Mouse (Mus musculus) hematopoietic stem cell, adult 5-6 weeks (primary cell): ENCODE measurements around the gene Ctnnbip1. TPM values are rescaled to one million over a fixed set of nuclear protein-coding genes. Genes with fewer than 3 reads are reported as not detected.

Experiments used
- ATAC-seq, 2 experiments: fragments of 125-278 bp in 1 of 2; replicated peaks in 1 of 2; 2 replicates each; pipeline ENCODE4 v1.8.0; 2016 to 2017; ENCODE audit warnings: inconsistent platforms in 2 of 2, mild to moderate bottlenecking in 2 of 2, moderate number of reproducible peaks in 2 of 2, low read depth in 1 of 2, moderate TSS enrichment in 1 of 2; ENCODE audit not compliant: low FRiP score in 2 of 2, poor library complexity in 2 of 2, severe bottlenecking in 2 of 2, insufficient read depth in 1 of 2, low TSS enrichment in 1 of 2
- total RNA-seq: library from RNA; stranded (forward); fragments of 172-1452, 232-1000 nt; gene quantifications from 2 replicates; pipeline ENCODE4 v1.2.3, GENCODE M21; 2017

Ctnnbip1 gene
- total RNA-seq, 1 experiment from 2014 or later = 9.7 TPM

DNA sequence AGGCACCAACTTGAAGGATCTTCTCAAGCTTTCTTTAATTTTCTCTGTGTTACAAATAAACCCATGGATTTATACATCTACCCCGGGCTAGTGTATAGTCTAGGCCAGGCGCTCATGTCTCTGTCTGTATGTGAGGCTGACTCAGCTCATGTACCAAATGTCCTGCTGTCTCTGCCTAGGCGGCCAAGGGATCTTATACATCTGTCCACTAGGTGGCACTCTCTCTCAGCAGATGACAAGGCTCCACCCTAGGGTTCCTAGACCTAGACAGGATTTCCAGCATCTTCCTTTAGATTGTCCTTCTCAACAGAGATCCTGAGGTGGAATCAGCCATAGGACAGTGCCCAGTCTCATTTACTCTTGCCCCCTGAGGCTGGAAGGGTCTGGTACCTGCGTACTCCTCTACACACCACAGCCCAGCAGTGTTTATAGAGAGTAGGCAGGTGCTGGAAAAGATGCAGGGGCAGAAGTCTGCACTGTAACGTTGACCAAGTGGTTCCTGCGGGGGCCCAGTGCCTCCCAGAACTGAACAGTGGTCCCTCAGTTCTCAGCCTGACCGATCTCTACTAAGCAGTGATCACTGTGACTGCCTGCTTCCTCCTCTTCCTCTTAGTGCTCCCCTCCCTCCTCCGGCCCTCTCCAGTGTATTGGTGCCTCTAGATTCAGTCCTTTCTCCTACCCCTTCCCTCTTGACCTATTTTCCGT, 31.3 kb downstream of the Ctnnbip1 start:
- ATAC-seq = peak; percentile 58 to 78

DNA sequence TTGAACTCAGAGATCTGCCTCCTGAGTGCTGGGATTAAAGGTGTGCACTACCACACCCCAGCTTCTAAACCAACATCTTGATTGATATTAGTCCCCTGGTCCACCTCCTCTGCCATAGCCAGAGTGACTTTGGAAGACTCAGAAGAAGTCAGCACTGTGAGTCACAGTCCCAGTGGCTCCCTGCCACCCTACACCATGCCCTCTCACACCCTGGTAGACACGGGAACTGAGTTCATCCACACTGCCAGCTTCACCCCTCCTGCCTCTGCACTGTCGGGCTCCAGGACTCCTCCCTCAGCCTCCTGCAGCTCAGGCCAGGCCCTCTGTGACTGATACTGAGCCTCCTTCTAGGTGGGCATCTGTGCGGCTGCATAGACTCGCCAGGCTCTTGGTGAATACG, 32.8 kb downstream of the Ctnnbip1 start:
- no peak for ATAC-seq

DNA sequence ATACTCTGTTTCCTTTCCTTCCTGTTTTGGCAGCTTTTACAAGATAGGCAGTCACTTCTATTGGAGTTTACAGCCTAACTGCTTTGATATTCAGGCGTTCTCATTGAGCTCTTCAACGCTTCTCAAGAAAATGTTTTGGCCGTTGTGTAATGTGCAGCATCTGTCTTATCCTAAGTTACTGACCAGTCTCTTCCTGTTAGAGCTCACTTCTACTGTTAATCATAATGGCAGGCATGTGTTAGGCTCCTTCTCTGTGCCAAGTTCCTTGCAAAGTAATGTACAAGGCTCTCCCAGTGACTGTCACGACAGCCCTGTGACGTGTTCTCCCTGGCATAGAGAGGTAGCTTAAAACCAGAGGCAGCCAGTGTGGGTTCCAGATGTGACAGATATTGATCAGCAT, 33.7 kb downstream of the Ctnnbip1 start:
- no peak for ATAC-seq

DNA sequence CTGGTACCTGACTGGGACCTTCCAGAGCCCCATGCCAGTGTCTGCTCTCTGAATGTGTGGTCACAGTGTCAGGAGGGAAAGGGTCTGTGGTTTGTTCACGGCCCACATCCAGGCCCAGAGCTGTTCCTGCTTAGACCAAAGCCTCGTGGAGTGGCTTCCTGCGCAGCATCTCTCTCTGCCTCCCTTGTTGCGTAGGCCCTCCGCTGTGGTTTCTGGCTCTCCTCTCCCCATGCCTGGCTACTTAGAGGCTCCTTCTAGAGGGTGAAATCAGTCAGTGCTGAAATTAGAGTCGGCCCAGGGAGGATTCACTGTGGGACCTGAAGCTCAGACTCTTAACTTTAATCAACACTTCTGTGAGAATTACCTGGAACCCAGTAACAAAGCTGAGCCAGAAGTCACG, 35.8 kb downstream of the Ctnnbip1 start:
- peak; percentile 68 to 75 for ATAC-seq

DNA sequence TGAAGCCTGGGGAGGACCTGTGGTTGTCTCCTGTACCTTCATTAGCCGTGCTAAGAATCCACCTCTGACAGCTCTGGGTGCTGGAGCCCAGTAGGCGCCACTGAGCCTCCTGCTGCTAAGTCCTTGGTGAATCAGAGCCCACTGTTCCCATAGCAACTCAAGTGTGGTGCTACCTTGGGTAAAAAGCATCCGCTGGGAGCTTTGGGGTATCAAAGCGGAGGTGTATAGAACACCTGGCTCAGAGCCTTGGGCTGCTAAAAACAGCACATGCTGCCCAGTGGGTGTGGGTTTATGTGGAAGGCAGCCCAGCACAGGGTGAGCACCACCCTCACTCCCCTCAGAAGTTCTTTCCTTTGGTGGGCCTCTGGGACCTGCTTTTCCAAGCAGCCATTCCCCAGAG, 38.1 kb downstream of the Ctnnbip1 start:
- no peak for ATAC-seq

DNA sequence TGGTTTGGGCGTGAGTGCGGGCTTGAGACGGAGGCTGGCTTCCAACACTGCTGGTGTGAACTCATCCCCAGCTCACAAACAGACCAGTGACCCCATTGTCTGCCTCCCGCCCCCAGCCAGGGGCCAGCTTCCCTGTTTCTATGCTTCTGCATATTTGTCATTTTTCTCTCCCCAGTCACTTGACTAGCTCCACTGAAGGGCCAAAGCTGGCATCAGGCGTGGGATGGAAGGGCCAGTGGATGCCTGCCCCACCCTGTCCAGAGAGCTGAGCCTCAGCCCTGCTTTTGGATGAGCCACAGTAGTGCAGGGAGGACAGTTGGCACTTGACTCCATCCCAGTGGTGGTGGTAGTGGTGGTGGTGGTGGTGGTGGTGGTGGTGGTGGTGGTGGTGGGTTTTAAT, 39.9 kb downstream of the Ctnnbip1 start:
- ATAC-seq = no peak

DNA sequence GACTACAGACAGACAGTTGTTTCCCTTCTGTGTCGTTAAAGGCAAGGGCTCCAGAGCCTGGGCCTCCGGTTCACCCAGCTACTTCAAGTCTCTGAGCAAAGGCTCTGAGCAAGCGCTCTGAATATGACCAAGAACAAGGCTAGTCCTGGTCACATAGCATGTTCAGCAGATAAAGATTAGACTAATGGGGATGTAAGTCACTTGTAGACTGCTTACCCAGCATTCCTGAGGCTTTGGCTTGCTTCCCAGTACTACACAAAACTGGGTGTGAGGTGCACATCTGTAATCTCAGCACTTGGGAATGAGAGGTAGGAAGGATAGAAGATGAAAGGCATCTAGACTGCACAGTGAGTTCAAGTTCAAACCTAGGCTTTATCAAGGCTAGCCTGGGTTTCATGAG, 40.4 kb downstream of the Ctnnbip1 start:
- ATAC-seq = no peak

DNA sequence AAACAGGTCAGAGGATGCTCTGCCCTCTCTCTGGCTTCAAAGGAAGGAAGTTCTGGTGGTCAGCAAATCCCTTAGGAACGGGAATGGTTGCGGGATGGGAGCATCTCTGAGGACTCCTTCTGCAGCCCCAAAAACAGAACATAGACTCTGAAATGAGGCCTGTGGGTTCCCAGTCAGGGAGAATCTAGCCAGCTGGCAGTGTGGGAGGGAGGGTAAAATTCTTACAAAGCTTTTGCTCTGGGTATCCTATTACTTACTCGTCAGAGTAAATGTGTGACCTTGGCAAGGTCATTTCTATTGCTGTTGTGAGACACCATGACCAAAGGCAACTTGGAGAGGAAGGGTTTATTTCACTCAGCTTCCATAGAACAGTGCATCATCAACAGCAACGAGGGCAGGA, 43.4 kb downstream of the Ctnnbip1 start:
- no peak for ATAC-seq

DNA sequence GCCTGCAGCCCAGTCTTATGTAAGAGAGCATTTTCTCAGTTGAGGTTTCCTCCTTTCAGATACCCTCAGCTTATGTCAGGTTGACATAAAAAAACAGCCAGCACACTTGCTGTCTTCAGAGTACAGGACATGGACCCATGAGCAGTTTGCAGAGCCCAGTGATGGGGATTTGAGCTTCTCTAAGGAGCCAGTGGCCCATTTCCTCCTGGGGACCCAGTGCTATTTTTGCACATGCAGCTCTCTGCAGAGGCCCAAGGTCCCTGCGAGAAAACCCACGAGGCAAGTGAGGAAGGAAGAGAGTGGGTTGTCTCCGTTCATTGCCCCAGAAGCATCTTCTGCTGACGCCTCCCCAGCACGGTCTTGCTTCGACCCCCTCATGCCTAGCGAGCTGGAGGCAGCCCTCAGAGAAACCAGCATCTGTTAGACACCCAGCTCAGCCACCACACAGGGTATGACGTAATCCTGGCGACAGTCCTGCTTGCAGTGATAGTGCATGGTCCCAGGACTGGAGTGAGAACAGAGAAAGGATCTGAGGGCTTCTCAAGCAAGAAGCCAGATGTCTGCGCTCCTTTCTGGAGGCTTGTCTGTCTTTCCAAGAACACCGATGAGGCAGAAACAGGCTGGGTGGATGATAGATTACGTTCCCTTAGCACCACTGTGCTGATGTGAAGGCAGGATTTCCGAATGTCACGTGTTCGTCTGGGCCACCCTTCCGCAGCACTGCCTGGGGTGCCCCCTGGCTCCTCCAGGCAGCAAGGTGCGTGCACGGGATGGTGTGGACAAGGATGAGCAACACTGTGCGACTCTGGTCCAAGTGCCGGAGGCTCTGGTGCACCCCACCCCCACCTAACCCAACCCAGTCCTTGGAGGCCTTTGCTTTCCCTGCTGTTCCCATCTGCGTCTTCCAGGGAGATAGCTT, 44.2 kb downstream of the Ctnnbip1 start:
- peak; percentile 80 to 82 for ATAC-seq

DNA sequence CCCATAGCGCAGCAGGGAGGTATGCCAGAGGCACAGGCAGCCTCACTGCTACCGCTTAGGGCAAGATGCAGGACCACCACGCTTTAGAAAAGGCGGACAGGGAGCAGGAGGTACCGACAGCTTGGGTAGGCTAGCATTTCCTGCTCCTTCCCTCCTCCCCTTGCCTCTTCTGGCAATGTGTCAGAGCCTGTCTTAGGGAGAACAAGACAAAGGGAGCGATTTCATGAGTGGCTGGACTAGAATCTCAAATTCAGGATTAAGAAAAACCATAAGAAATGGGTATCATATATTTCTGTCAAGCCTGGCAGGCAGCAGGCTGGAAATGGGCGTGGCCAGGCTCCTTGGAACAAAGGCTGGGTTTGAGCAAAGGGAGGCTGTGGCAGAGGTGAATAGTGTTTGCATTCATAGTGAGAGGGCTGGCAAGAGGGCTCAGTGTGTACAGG, 44.9 kb downstream of the Ctnnbip1 start:
- no peak for ATAC-seq

DNA sequence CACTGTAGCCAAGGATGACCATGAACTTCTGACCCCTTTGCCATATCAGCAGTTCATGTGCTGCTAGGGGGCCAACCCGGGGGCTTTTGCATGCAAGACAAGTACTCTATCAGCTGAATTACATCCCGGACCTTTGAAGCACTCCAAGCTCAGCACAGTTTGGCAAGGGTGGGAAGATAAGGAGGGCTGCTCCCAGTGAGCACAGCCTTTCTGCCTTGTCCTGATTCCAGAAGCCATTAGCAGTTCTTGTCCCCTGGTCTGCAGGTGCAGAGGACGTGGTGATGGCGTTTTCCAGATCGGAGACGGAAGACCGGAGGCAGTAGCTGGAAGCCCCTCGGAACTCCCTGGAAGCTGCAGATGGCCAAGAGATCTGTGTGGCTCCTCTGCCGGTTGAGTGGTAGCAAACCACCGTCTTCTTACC, 45.9 kb downstream of the Ctnnbip1 start:
- ATAC-seq = no peak

DNA sequence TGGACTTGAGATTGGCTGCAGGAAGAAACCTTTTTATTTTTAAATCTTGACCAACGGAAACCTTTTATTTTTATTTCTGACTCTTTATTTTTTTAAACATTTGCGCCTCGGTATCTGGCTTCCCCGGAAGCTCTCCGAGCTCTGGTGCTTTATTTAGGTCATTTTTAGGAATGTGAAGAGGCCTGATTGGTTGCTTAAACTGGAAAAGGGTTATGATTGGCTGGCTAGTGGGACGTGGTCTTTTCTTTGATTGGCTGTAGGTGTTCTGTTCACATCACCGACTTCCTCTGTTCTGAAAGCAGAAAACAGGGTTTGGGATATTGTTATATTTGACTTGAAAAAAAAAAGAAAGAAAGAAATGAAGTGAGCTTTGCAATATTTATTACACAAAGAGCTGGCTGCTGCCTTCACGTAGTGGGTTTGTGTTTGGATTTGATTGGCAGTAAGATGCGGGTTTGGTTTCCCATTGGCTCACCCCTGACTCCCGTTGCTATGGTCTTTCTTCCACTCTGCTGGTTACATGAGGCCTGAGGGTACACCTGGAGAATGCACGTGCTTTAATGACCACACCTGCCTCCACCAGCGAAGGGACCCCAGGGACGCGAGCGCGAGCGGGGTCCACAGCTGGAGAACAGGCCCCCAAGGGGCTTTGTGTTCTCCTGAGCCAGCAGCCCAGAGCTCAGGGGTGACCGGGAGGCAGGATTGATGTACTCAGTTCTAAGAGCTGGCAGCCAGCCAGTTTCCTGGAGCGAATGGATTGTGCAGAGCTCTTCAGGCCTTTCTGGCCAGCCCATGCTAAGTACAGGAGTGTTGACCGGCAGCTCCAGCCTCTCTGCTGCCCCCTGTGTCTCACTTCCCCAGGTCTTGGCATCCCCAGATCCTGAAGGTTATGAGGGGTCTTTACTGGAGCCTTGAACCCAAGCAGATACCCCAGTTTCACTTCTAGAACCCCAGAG, 46.7 kb downstream of the Ctnnbip1 start:
- no peak for ATAC-seq

DNA sequence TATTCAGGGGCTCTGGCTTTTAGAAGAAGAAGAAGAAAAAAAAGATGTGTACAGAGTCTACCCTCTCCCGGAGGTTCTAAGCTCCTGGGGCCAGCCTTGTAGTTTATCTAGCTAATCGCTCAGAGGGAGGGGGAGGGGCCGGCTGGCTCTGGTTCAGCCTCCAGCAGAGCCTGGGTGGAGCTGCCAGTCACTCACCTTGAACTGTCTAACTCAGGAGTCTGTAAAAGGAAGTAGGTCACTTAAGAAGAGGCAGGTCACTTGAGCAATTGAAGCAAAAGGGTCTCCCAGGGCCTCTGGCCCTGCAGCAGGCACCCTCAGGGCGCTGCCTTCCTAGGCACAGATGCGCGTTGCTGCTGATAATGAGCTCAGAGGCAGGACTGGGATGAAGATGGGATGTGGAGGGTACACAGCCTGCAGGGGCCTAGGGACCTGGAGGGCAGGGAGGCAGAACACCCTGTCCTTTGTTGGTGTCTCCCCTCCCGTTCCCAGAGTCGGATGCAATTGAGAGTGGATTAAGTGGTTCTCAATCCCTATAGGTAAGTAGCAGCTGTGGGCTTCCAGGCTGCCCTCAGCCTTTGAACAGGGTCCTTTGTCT, 49.5 kb downstream of the Ctnnbip1 start:
- no peak for ATAC-seq

DNA sequence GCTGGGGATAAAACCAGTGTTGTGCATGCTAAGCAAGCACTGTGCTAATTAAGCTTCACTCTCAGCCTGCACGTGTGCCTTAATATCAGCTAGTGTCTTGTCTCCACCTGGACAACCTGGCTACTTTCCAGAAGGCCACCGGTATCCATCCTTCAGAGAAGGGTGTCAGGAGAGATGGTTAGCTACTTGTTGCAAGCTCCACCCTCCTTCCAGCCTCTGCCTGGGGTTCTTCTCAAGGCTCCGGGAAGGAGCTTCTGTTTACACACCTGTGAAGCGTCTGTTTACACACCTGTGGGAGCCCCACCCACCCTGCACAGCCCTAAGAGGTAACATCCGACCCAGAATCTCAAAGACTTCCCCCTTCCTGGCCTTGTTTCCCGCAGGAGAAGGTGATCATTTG, 50.6 kb downstream of the Ctnnbip1 start:
- ATAC-seq = no peak

DNA sequence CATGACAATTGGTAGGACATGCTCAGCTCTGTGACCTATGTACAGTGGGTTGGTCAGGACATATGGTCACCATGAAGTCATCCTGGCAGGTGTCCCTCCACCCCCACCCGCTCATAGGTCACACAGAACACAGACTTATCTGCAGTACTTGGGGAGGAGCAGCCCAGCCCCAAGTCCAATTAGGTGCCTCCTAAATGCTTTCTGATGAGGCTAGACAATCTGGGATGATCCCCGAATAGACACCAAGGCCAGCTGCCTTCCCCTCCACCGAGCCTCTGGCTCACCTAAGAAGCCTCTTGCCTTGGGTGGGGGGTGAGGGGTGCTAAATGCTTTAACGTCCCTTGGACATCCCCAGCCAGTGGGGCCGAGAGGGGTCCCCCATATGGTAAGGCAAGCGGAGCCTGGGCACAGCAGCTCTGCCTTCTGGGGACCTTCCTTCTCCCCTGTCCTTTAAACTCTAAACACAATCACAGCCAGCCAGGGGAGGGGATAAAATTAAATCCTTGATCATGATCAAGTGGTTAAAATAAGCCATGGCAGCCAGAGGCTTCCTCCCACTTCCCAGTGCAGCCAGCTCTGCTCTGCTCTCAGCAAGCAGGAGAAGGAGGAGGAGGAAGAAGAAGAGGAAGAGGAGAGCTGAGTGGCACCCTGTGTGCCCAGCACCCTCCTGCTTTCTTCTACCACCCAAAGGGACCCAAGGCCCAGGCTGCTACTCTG, 51.9 kb downstream of the Ctnnbip1 start:
- ATAC-seq = no peak

DNA sequence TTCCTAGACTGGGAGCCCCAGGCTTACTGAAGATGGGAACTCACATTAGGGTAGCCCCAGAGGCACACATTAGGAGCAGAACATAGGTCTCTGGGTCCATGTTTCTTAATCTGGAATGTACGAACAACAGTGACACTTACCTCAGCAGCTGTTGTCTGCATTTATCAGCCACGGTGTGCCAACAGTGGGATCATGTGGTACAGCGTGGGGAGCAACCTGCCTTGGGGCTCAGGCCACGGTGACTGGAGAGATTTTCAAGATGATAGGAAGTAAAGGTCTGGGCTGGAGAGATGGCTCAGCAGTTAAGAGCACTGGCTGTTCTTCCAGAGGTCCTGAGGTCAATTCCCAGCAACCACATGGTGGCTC, 52.4 kb downstream of the Ctnnbip1 start:
- no peak for ATAC-seq

DNA sequence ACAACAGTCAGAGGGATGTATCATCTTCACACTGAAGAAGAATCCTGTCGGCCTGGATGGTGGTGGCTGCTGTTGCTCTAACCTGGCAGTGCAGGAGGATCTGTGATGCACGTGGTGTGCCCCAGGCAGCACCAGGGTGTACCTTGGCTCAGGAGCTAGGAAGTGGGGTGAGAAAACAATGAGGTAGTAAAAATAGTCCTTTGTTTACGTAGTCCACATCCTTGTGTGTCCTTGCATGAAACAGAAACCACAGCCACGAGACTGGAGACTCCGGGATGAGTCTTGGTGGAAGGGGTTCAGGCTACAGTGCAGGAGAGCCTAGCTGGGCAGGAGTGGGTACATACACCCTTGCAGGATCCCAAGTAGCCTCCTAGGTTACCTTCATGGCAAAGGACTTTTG, 53.2 kb downstream of the Ctnnbip1 start:
- no peak for ATAC-seq
